Mouse (Mus musculus) limb, embryonic 14.5 days (tissue): ENCODE measurements around the gene Cyp2s1. TPM values are rescaled to one million over a fixed set of nuclear protein-coding genes. Genes with fewer than 3 reads are reported as not detected.
A peak's percentile ranks its signal among the peaks of the same experiment; 100 is the strongest.
"Not testable (repeated sequence)": the region's sequence is repeated elsewhere in the genome, so short reads cannot be mapped to it uniquely, and the experiment has no call there.

Experiments
- ATAC-seq: fragments of 200-750 bp; cut with Nextera tagmentation; 2 replicates; pipeline ENCODE4 v1.8.0; 2017; ENCODE audit warnings: low read depth, moderate number of reproducible peaks, moderate TSS enrichment; ENCODE audit not compliant: low FRiP score
- DNase-seq: peaks from one replicate; pipeline ENCODE4 v3.0.0-alpha.2; 2015; ENCODE audit warnings: low spot score
- H3K27ac ChIP-seq: fragments of 300-500 bp; sonication (generic); replicated peaks from 2 replicates; pipeline ENCODE4 v1.5.1; 2014; ENCODE audit warnings: low read depth, mild to moderate bottlenecking, low read length, moderate library complexity, mixed read lengths
- H3K27me3 ChIP-seq: fragments of 300-500 bp; sonication (generic); 2 replicates; pipeline ENCODE4 v1.6.1; 2014; ENCODE audit warnings: low read length, mixed read lengths; ENCODE audit not compliant: control insufficient read depth, insufficient read depth
- H3K36me3 ChIP-seq: fragments of 300-500 bp; sonication (generic); 2 replicates; pipeline ENCODE4 v1.6.1; 2014; ENCODE audit warnings: mild to moderate bottlenecking, low read length, moderate library complexity, mixed read lengths; ENCODE audit not compliant: control insufficient read depth, insufficient read depth
- H3K4me1 ChIP-seq: fragments of 300-500 bp; sonication (generic); 2 replicates; pipeline ENCODE4 v1.6.1; 2014; ENCODE audit warnings: antibody characterized with exemption, low read length, mixed read lengths; ENCODE audit not compliant: control insufficient read depth, insufficient read depth
- H3K4me2 ChIP-seq: fragments of 300-500 bp; sonication (generic); replicated peaks from 2 replicates; pipeline ENCODE4 v1.6.1; 2014; ENCODE audit warnings: low read depth, mild to moderate bottlenecking, low read length, moderate library complexity; ENCODE audit not compliant: severe bottlenecking
- H3K4me3 ChIP-seq: fragments of 300-500 bp; sonication (generic); replicated peaks from 2 replicates; pipeline ENCODE4 v1.5.1; 2014; ENCODE audit warnings: low read length
- H3K9ac ChIP-seq: fragments of 300-500 bp; sonication (generic); 2 replicates; pipeline ENCODE4 v1.6.1; 2014; ENCODE audit warnings: mild to moderate bottlenecking, low read depth, low read length, moderate library complexity; ENCODE audit not compliant: severe bottlenecking
- H3K9me3 ChIP-seq: fragments of 300-500 bp; sonication (generic); 2 replicates; pipeline ENCODE4 v1.6.1; 2016; ENCODE audit warnings: low read length; ENCODE audit not compliant: control insufficient read depth
- POLR2A ChIP-seq: fragments of 200-500 bp; IDR thresholded peaks from 2 replicates; pipeline ENCODE4 v1.8.0; 2012; ENCODE audit warnings: inconsistent platforms, mild to moderate bottlenecking, moderate library complexity, borderline replicate concordance; ENCODE audit not compliant: insufficient read depth, insufficient read length; ENCODE audit errors: extremely low read depth
- WGBS: fragments of 180-500 bp; shearing (Covaris S2); extraction: QIAGEN DNeasy Blood & Tissue Kit; methylation state at CpG from one replicate; pipeline ENCODE4 v1.1.7; 2014; 5-methylcytosine and 5-hydroxymethylcytosine counted together
- polyA plus RNA-seq, 2 experiments: library from polyadenylated mRNA; depleted of rRNA in 1 of 2; stranded (reverse) in 1 of 2; unstranded in 1 of 2; fragments of >200 nt; fragmentation: Nextera tagmentation in 1 of 2; extraction: Ambion mirVana in 1 of 2; gene quantifications; 2 replicates each; pipeline versions ENCODE4 v1.2.1 to v1.2.3; 2012 to 2014

Cyp2s1 gene
- polyA plus RNA-seq, 2 experiments: 1.6 to 2.6 TPM

GRCm38 (mm10) chr7:25793679-25794078 lies 23.0 kb downstream of the Cyp2s1 start:
- no peak for DNase-seq
- ATAC-seq: no peak
- WGBS: 65% methylated on average over 3 of the region's 3 CpGs

GRCm38 (mm10) chr7:25792966-25793365 lies 23.7 kb downstream of the Cyp2s1 start:
- not testable (repeated sequence) for H3K4me3 ChIP-seq, H3K4me1 ChIP-seq, H3K9me3 ChIP-seq, H3K9ac ChIP-seq, H3K27me3 ChIP-seq, H3K27ac ChIP-seq, DNase-seq, H3K36me3 ChIP-seq, H3K4me2 ChIP-seq, ATAC-seq
- 70% methylated on average over 9 of the region's 9 CpGs for WGBS

More at GRCm38 (mm10) chr7:25793679-25794078, 23.0 kb downstream of the Cyp2s1 start:
- Histone ChIP-seq H3K27ac (no peak overlapping the region), H3K9me3 (no peaks in the 10 kb centered on the region), H3K4me3 (no peak overlapping the region), H3K9ac (no peak overlapping the region), H3K4me1 (peaks cover 5% of the 10 kb centered on the region), H3K27me3 (no peaks in the 10 kb centered on the region), H3K4me2 (no peak overlapping the region), H3K36me3 (no peaks in the 10 kb centered on the region)
- TF ChIP-seq POLR2A: no peak

GRCm38 (mm10) chr7:25790615-25791014 lies 26.1 kb downstream of the Cyp2s1 start:
- no peak for TF ChIP-seq POLR2A
- Histone ChIP-seq H3K27me3 (no peaks in the 10 kb centered on the region), H3K27ac (no peak overlapping the region), H3K9me3 (no peaks in the 10 kb centered on the region), H3K36me3 (peaks cover 9% of the 10 kb centered on the region; the same call in 1 of the 2 replicates), H3K4me3 (no peak overlapping the region), H3K9ac (no peak overlapping the region), H3K4me1 (peaks cover 16% of the 10 kb centered on the region), H3K4me2 (no peak overlapping the region)
- 65% methylated on average over 8 of the region's 8 CpGs for WGBS
- ATAC-seq: no peak
- no peak for DNase-seq

GRCm38 (mm10) chr7:25789129-25789440 lies 27.6 kb downstream of the Cyp2s1 start:
- DNase-seq (no peak), ATAC-seq (no peak; the same call in 1 of the 2 replicates)
- 16% methylated on average over 3 of the region's 3 CpGs for WGBS
- no peaks in the 10 kb centered on the region for H3K27me3 ChIP-seq
- H3K9ac ChIP-seq: peak overlapping the region; percentile 72
- H3K36me3 ChIP-seq: peaks cover 16% of the 10 kb centered on the region; the same call in 1 of the 2 replicates
- no peaks in the 10 kb centered on the region for H3K9me3 ChIP-seq
- peak overlapping the region; percentile 48; the same call in 1 of the 2 replicates for H3K27ac ChIP-seq
- TF ChIP-seq POLR2A: no peak
- H3K4me2 ChIP-seq: peak overlapping the region; percentile 82
- H3K4me3 ChIP-seq: peak overlapping the region; percentile 73
- peaks cover 16% of the 10 kb centered on the region for H3K4me1 ChIP-seq

- Histone ChIP-seq H3K27ac (peak within 1 kb of the TSS; percentile 48), H3K36me3 (peaks cover 22% of the 10 kb centered on the region; the same call in 1 of the 2 replicates), H3K9ac (peak within 1 kb of the TSS; percentile 72), H3K27me3 (no peaks in the 10 kb centered on the region), H3K4me1 (peaks cover 16% of the 10 kb centered on the region), H3K4me3 (peak within 1 kb of the TSS; percentile 73), H3K9me3 (no peaks in the 10 kb centered on the region), H3K4me2 (peak within 1 kb of the TSS; percentile 82)
- TF ChIP-seq POLR2A: peak; percentile 48; the same call in 1 of the 2 replicates
- DNase-seq (peak; percentile 75), ATAC-seq (peak; percentile 94)
- WGBS: under 1% methylated on average over 27 of the region's 30 CpGs
Measured at GRCm38 (mm10) chr7:25788220-25789128, 28.2 kb downstream of the Cyp2s1 start, which contains the start of gene Axl. TSS of gene Axl (minus strand) at chr7:25788705.
